Comparison of ENCODE assay signal across 24 mouse cellular contexts in genomic region chr17:56368291-56368790, GRCm38 (mm10). TPM values are rescaled to one million over a fixed set of nuclear protein-coding genes. Genes with fewer than 3 reads are reported as not detected.
DNase-seq lines count a peak whose midpoint lies in the region; ATAC-seq and TF ChIP-seq lines count a peak whose summit lies in the region.
"Had no signal": no experiment of that assay in that cellular context is flagged by ENCODE, and none has a peak within 500 bp of the region (broad histone marks: within the 10 kb centered on the region; RNA-seq: fewer than 3 reads in every experiment).

No protein-coding gene starts in this region.

- no peaks in the 10 kb centered on the region for H3K79me2 ChIP-seq in heart, adult 2 months (replicated peaks; ENCODE audit: control insufficient read depth, insufficient read depth, low read length)

- TF ChIP-seq POLR2A in heart, adult 2 months (IDR thresholded peaks at IDR 0.05; ENCODE audit: insufficient read depth, low read depth, low read length), result no peak

- intact Hi-C loops in heart, adult 2 months (cut with DNase I), result no loop called here

- H3K4me1 ChIP-seq in forebrain, embryonic 14.5 days (ENCODE audit: control insufficient read depth, insufficient read depth, low read length), result no peaks in the 10 kb centered on the region
- peaks cover 17% of the 10 kb centered on the region for H3K4me1 ChIP-seq in forebrain, embryonic 12.5 days
- H3K4me1 ChIP-seq in hindbrain, embryonic 16.5 days (ENCODE audit: control insufficient read depth, insufficient read depth, low read depth, low read length), result peaks cover 31% of the 10 kb centered on the region
- peaks cover 8% of the 10 kb centered on the region for H3K4me1 ChIP-seq in heart, adult 2 months (ENCODE audit: control insufficient read depth, insufficient read depth, low read length)
- H3K4me1 ChIP-seq in stomach, postnatal 0 days (replicated peaks; ENCODE audit: control insufficient read depth, insufficient read depth), result 0 out of 2 replicates have a peak, but pooled peaks cover 6% of the 10 kb centered on the region

- H3K27ac ChIP-seq in forebrain, embryonic 14.5 days (ENCODE audit: low read depth, low read length), result peak overlapping the region; percentile 27; the same call in 1 of the 2 replicates
- H3K27ac ChIP-seq in forebrain, embryonic 12.5 days, result no peak overlapping the region
- peak overlapping the region; percentile 95 for H3K27ac ChIP-seq in layer of hippocampus, adult 2 months
- 0 out of 2 replicates have a peak overlapping the region, but pooled peaks have one; percentile 7 for H3K27ac ChIP-seq in hindbrain, embryonic 16.5 days (ENCODE audit: low read depth, low read length)
- no peak overlapping the region for H3K27ac ChIP-seq in heart, adult 2 months
- no peak overlapping the region for H3K27ac ChIP-seq in stomach, postnatal 0 days (replicated peaks)
- H3K27ac ChIP-seq: embryonic facial prominence, embryonic 15.5 days; limb, embryonic 10.5 days; liver, embryonic 15.5 days; lung, embryonic 15.5 days; neural tube, embryonic 12.5 days had no signal

- DNase-seq in forebrain, embryonic 14.5 days (ENCODE audit: low spot score), result peak; percentile 45
- no peak for DNase-seq in layer of hippocampus, adult 2 months (ENCODE audit: low spot score in 2 of 2)
- no peak for DNase-seq in layer of hippocampus, adult 9-11 months
- peak; percentile 91 for DNase-seq in MN1 (ENCODE audit: low spot score)
- no peak for DNase-seq in heart, adult 2 months
- DNase-seq in stomach, postnatal 0 days (ENCODE audit: low spot score), result no peak
- DNase-seq: adrenal gland, postnatal 25 days; cerebellum, adult 11 months; cerebellum, adult 9-11 months; gastrocnemius, postnatal 10 days; kidney, adult 9 months; kidney, postnatal 25 days; liver; lung, postnatal 36 days had no signal

- no peak for TF ChIP-seq EP300 in heart, adult 2 months (IDR thresholded peaks at IDR 0.05; ENCODE audit: insufficient read depth, low read depth, low read length)
- TF ChIP-seq EP300 in stomach, postnatal 0 days (optimal IDR thresholded peaks at IDR 0.05), result no peak

- no peak overlapping the region for H3K4me2 ChIP-seq in forebrain, embryonic 14.5 days (ENCODE audit: low read length)
- no peak overlapping the region for H3K4me2 ChIP-seq in forebrain, embryonic 12.5 days
- H3K4me2 ChIP-seq in hindbrain, embryonic 16.5 days (ENCODE audit: low read length), result no peak overlapping the region
- no peak overlapping the region for H3K4me2 ChIP-seq in stomach, postnatal 0 days (replicated peaks; ENCODE audit: low read depth)
- H3K4me2 ChIP-seq: embryonic facial prominence, embryonic 15.5 days; heart, embryonic 11.5 days; liver, embryonic 15.5 days; lung, embryonic 15.5 days; neural tube, embryonic 12.5 days had no signal

- H3K4me3 ChIP-seq in forebrain, embryonic 14.5 days (ENCODE audit: low read depth, low read length), result no peak overlapping the region
- H3K4me3 ChIP-seq in forebrain, embryonic 12.5 days (replicated peaks), result no peak overlapping the region
- H3K4me3 ChIP-seq in layer of hippocampus, adult 2 months, result no peak overlapping the region
- no peak overlapping the region for H3K4me3 ChIP-seq in hindbrain, embryonic 16.5 days (ENCODE audit: low read length)
- H3K4me3 ChIP-seq in heart, adult 2 months, result no peak overlapping the region
- no peak overlapping the region for H3K4me3 ChIP-seq in stomach, postnatal 0 days (ENCODE audit: low read depth, low read length)
- H3K4me3 ChIP-seq: embryonic facial prominence, embryonic 15.5 days; limb, embryonic 10.5 days; liver, embryonic 15.5 days; lung, embryonic 15.5 days; neural tube, embryonic 12.5 days had no signal

- no peak overlapping the region for H3K9ac ChIP-seq in forebrain, embryonic 14.5 days (ENCODE audit: low read length)
- no peak overlapping the region for H3K9ac ChIP-seq in forebrain, embryonic 12.5 days
- H3K9ac ChIP-seq in hindbrain, embryonic 16.5 days (ENCODE audit: low read depth, low read length), result no peak overlapping the region
- H3K9ac ChIP-seq in heart, adult 2 months (ENCODE audit: low read depth, low read length), result no peak overlapping the region
- H3K9ac ChIP-seq in stomach, postnatal 0 days (ENCODE audit: low read length), result no peak overlapping the region
- H3K9ac ChIP-seq: embryonic facial prominence, embryonic 15.5 days; liver, embryonic 15.5 days; lung, embryonic 15.5 days; neural tube, embryonic 12.5 days had no signal

- H3K27me3 ChIP-seq in forebrain, embryonic 14.5 days (replicated peaks; ENCODE audit: control insufficient read depth, insufficient read depth, low read length), result no peaks in the 10 kb centered on the region
- H3K27me3 ChIP-seq in forebrain, embryonic 12.5 days, result no peaks in the 10 kb centered on the region
- H3K27me3 ChIP-seq in hindbrain, embryonic 16.5 days (replicated peaks; ENCODE audit: control insufficient read depth, insufficient read depth, low read length), result no peaks in the 10 kb centered on the region
- no peaks in the 10 kb centered on the region for H3K27me3 ChIP-seq in heart, adult 2 months (ENCODE audit: control insufficient read depth, insufficient read depth, low read length)
- no peaks in the 10 kb centered on the region for H3K27me3 ChIP-seq in stomach, postnatal 0 days (ENCODE audit: control insufficient read depth, insufficient read depth, low read length)
- H3K27me3 ChIP-seq: embryonic facial prominence, embryonic 15.5 days; liver, embryonic 15.5 days; lung, embryonic 15.5 days; megakaryocyte, embryonic 14.5 days; neural tube, embryonic 12.5 days had no signal

- WGBS in forebrain, embryonic 14.5 days, result 65% methylated on average over 6 of the region's 6 CpGs
- WGBS in forebrain, embryonic 12.5 days, result 87% methylated on average over 6 of the region's 6 CpGs
- WGBS in hindbrain, embryonic 16.5 days, result 60% methylated on average over 6 of the region's 6 CpGs
- 74% methylated on average over 6 of the region's 6 CpGs for WGBS in heart, adult 2 months
- 89% methylated on average over 6 of the region's 6 CpGs for WGBS in stomach, postnatal 0 days

- peaks cover 67% of the 10 kb centered on the region for H3K36me3 ChIP-seq in forebrain, embryonic 14.5 days (ENCODE audit: control insufficient read depth, insufficient read depth, low read length)
- peaks cover 61% of the 10 kb centered on the region for H3K36me3 ChIP-seq in forebrain, embryonic 12.5 days (replicated peaks)
- peaks cover 2% of the 10 kb centered on the region; the same call in 1 of the 2 replicates for H3K36me3 ChIP-seq in hindbrain, embryonic 16.5 days (ENCODE audit: control insufficient read depth, insufficient read depth, low read length)
- H3K36me3 ChIP-seq in heart, adult 2 months (ENCODE audit: control insufficient read depth, insufficient read depth, low read length), result no peaks in the 10 kb centered on the region
- H3K36me3 ChIP-seq in stomach, postnatal 0 days (ENCODE audit: control insufficient read depth, insufficient read depth, low read length), result peaks cover 11% of the 10 kb centered on the region

- H3K9me3 ChIP-seq in forebrain, embryonic 14.5 days (replicated peaks; ENCODE audit: control insufficient read depth, low read length), result no peaks in the 10 kb centered on the region
- no peaks in the 10 kb centered on the region for H3K9me3 ChIP-seq in forebrain, embryonic 12.5 days
- no peaks in the 10 kb centered on the region for H3K9me3 ChIP-seq in hindbrain, embryonic 16.5 days (ENCODE audit: control insufficient read depth, low read length)
- H3K9me3 ChIP-seq in stomach, postnatal 0 days (ENCODE audit: control insufficient read depth, low read length), result no peaks in the 10 kb centered on the region
- H3K9me3 ChIP-seq: embryonic facial prominence, embryonic 15.5 days; limb, embryonic 10.5 days; liver, embryonic 15.5 days; lung, embryonic 15.5 days; megakaryocyte, embryonic 14.5 days; neural tube, embryonic 12.5 days had no signal

- TF ChIP-seq CTCF in layer of hippocampus, adult 2 months (conservative IDR thresholded peaks at IDR 0.05), result no peak
- TF ChIP-seq CTCF in heart, adult 2 months (IDR thresholded peaks at IDR 0.05), result no peak
- no peak for TF ChIP-seq CTCF in stomach, postnatal 0 days (IDR thresholded peaks at IDR 0.05; ENCODE audit: low read depth)

- peak; percentile 25; the same call in 1 of the 2 replicates for ATAC-seq in forebrain, embryonic 14.5 days
- ATAC-seq in forebrain, embryonic 12.5 days (ENCODE audit: low FRiP score), result no peak
- 0 out of 2 replicates have a peak, but pooled peaks have one; percentile 12 for ATAC-seq in hindbrain, embryonic 16.5 days
- ATAC-seq in stomach, postnatal 0 days (ENCODE audit: low FRiP score, low TSS enrichment), result no peak
- ATAC-seq: intestine, embryonic 16.5 days had no signal

RNA-seq across cellular contexts. Expression of gene Kdm4b, which starts 42.5 kb away (rescaled TPM):
- polyA plus RNA-seq in forebrain, embryonic 14.5 days (2014; fragmentation: Nextera tagmentation; extraction: Ambion mirVana), result 41.7 and 58.5 TPM in 2 replicates
- polyA plus RNA-seq in forebrain, embryonic 12.5 days (2016; fragmentation: Nextera tagmentation; extraction: Ambion mirVana), result 61.6 and 63.4 TPM in 2 replicates
- total RNA-seq in layer of hippocampus, adult 2 months (2021), result 10 to 100 TPM; 87.8 to 96.3 TPM
- 53.5 and 70.3 TPM in 2 replicates for polyA plus RNA-seq in hindbrain, embryonic 16.5 days (2015; fragmentation: Nextera tagmentation; extraction: Ambion mirVana)
- total RNA-seq in heart, adult 2 months (2021), result 10 to 100 TPM; 26.2 to 36.1 TPM
- polyA plus RNA-seq in heart, adult 2 months (2012; rRNA removed), result 23.0 and 29.7 TPM in 2 replicates
- polyA plus RNA-seq in stomach, postnatal 0 days (2015; fragmentation: Nextera tagmentation; extraction: Ambion mirVana), result 13.5 and 15.0 TPM in 2 replicates

Comparison
In these comparisons a context has a peak if more than half of its experiments do, and no peak if none do; other contexts are left out.
1. ATAC-seq: peak in forebrain, embryonic 14.5 days (single experiment) and hindbrain, embryonic 16.5 days (single experiment); none in forebrain, embryonic 12.5 days (single experiment) and stomach, postnatal 0 days (single experiment).
2. H3K27ac ChIP-seq: peak in forebrain, embryonic 14.5 days (single experiment), layer of hippocampus, adult 2 months (single experiment) and hindbrain, embryonic 16.5 days (single experiment); none in forebrain, embryonic 12.5 days (single experiment), heart, adult 2 months (single experiment) and stomach, postnatal 0 days (single experiment).
3. DNase-seq: peak in forebrain, embryonic 14.5 days (single experiment) and MN1 (single experiment); none in layer of hippocampus, adult 2 months (0 of 2), layer of hippocampus, adult 9-11 months (single experiment), heart, adult 2 months (0 of 2) and stomach, postnatal 0 days (single experiment).